Mouse (Mus musculus): ENCODE results near the gene Susd3. TPM values are rescaled to one million over a fixed set of nuclear protein-coding genes. Genes with fewer than 3 reads are reported as not detected.
A peak's percentile ranks its signal among the peaks of the same experiment; 100 is the strongest.

Gene Susd3
- polyA plus RNA-seq, 1 experiment from 2014 or later, result 0.95 TPM

DNA sequence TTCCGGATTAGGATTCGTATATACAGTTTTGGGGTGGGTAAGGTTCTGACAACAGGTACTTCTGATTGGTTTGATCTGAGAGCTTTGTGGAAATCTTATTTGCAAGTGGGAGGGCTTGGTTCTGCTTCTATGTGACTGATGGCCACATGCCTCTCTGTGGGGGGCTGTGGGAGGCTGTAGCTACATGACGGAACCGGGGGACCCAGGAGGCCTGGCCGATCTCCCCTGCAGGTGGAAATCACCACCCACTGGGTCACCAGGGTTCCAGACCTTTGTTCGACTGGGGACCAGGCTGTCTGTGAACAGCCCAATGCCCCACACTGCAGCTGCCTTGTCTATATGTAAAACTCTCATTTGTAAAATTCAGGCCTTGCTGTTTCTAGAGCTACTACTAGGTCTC, 23.8 kb downstream of the Susd3 start:
- no peak for ATAC-seq (ENCODE audit: insufficient number of reproducible peaks, insufficient read depth, low FRiP score, low TSS enrichment, low read depth)
- H3K4me1 ChIP-seq (replicated peaks), result no peaks in the 10 kb centered on the region
- no peak overlapping the region for H3K4me2 ChIP-seq

DNA sequence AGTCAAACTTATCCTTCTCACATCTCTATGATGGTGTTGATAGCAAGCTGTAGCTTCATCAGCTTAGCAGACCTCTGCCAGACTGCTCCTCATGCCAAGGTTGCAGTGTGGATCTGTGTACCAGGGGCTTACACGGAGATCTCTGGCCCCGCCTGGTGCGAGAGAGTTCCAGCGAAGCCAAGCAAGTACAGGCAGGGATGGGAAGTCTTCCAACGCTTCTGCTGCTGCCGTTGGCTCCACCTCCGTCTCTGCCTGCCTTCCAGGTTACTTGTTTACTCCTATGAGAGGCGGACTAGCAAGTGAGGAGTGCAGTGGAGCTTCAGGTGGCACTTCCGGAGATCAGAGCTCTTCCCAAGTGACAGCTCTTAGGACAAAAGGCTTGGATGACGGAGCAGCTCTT, 24.2 kb downstream of the Susd3 start:
- ATAC-seq (ENCODE audit: insufficient number of reproducible peaks, insufficient read depth, low FRiP score, low TSS enrichment, low read depth), result no peak
- Histone ChIP-seq H3K4me2 (no peak overlapping the region), H3K9me3 (0 out of 2 replicates have a peak, but pooled peaks cover 5% of the 10 kb centered on the region)

More for the DNA sequence above, 23.8 kb downstream of the Susd3 start:
- peaks cover 15% of the 10 kb centered on the region for H3K27me3 ChIP-seq
- 16% methylated on average over 6 of the region's 6 CpGs for WGBS
- no peak overlapping the region for H3K27ac ChIP-seq
- H3K4me3 ChIP-seq (replicated peaks), result no peak overlapping the region
- H3K36me3 ChIP-seq, result no peaks in the 10 kb centered on the region
- H3K9me3 ChIP-seq, result 0 out of 2 replicates have a peak, but pooled peaks cover 5% of the 10 kb centered on the region
- no peak overlapping the region for H3K9ac ChIP-seq (replicated peaks)

DNA sequence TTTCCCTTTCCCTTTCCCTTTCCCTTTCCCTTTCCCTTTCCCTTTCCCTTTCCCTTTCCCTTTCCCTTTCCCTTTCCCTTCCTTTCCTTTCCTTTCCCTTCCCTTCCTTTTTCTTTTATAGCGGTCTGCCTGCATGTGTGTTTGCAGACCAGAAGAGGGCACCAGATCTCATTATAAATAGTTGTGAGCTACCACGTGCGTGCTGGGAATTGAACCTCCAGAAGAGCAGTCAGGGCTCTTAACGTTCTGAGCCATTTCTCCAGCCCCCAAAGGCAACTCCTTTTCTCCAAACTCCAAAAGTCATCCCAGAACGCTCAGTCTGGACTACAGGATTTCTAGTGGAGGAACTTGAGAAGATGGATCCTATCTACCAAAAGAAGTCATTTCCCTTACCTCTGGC, 27.6 kb downstream of the Susd3 start:
- peaks cover 15% of the 10 kb centered on the region for H3K27me3 ChIP-seq
- ATAC-seq (ENCODE audit: insufficient number of reproducible peaks, insufficient read depth, low FRiP score, low TSS enrichment, low read depth), result no peak

More for the DNA sequence above, 24.2 kb downstream of the Susd3 start:
- Histone ChIP-seq H3K4me1 (replicated peaks) (no peaks in the 10 kb centered on the region), H3K4me3 (replicated peaks) (no peak overlapping the region), H3K27me3 (peaks cover 15% of the 10 kb centered on the region), H3K9ac (replicated peaks) (no peak overlapping the region), H3K36me3 (no peaks in the 10 kb centered on the region), H3K27ac (no peak overlapping the region)
- 6% methylated on average over 10 of the region's 10 CpGs for WGBS

DNA sequence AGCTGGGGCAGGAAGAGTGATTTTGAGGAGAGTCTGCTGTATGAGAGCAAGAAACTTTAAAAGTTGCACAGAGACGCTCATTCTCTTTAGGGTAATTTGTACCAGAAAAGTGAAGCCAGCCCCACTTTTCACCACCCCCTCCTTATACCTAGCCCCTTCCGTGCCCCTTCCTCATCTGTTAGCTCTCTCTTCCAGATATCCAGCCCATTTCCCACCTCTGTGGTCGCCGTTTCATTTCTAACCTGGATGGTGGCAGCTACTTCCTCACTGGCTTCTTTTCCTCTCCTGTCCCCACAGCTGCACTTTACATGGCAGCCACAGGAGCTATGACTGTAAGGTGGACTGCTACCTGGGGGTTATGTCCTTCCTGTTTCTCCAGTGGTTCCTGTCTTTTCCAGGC, 29.1 kb downstream of the Susd3 start:
- no peaks in the 10 kb centered on the region for H3K36me3 ChIP-seq
- H3K9me3 ChIP-seq, result 0 out of 2 replicates have a peak, but pooled peaks cover 5% of the 10 kb centered on the region
- H3K27me3 ChIP-seq, result peaks cover 10% of the 10 kb centered on the region; the same call in 1 of the 2 replicates
- no peak overlapping the region for H3K4me2 ChIP-seq
- WGBS, result 84% methylated on average over 4 of the region's 4 CpGs
- H3K9ac ChIP-seq (replicated peaks), result no peak overlapping the region
- no peak overlapping the region for H3K27ac ChIP-seq
- no peak for ATAC-seq (ENCODE audit: insufficient number of reproducible peaks, insufficient read depth, low FRiP score, low TSS enrichment, low read depth)
- H3K4me1 ChIP-seq (replicated peaks), result peaks cover 19% of the 10 kb centered on the region
- H3K4me3 ChIP-seq (replicated peaks), result no peak overlapping the region

More for the DNA sequence above, 27.6 kb downstream of the Susd3 start:
- peaks cover 9% of the 10 kb centered on the region for H3K4me1 ChIP-seq (replicated peaks)
- H3K9ac ChIP-seq (replicated peaks), result no peak overlapping the region
- no peaks in the 10 kb centered on the region for H3K36me3 ChIP-seq
- H3K9me3 ChIP-seq, result 0 out of 2 replicates have a peak, but pooled peaks cover 5% of the 10 kb centered on the region
- 25% methylated on average over 5 of the region's 5 CpGs for WGBS
- no peak overlapping the region for H3K27ac ChIP-seq
- H3K4me3 ChIP-seq (replicated peaks), result no peak overlapping the region
- no peak overlapping the region for H3K4me2 ChIP-seq

DNA sequence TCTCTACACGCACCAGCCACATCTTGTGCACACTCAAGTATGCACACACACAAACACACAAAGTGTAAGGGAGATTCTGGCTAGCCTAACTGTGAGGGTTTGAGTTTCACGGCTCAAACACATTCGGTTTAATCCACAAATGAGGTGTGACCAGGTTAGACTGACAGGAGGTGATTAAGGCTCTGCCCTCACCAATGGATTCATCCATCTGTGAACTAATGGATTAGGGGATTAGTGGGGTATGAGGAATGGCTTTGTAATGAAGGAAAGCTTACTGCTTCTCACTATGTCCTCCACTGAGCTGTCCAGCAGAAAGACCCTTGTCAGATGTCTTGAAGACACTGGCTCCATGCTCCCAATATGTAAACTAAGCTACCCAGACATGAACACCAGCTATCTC, 29.9 kb downstream of the Susd3 start:
- H3K27ac ChIP-seq, result no peak overlapping the region
- no peaks in the 10 kb centered on the region for H3K36me3 ChIP-seq
- peaks cover 3% of the 10 kb centered on the region; the same call in 1 of the 2 replicates for H3K27me3 ChIP-seq
- no peak overlapping the region for H3K4me2 ChIP-seq
- H3K4me3 ChIP-seq (replicated peaks), result no peak overlapping the region
- 0 out of 2 replicates have a peak, but pooled peaks cover 5% of the 10 kb centered on the region for H3K9me3 ChIP-seq
- ATAC-seq (ENCODE audit: insufficient number of reproducible peaks, insufficient read depth, low FRiP score, low TSS enrichment, low read depth), result no peak
- no peak overlapping the region for H3K9ac ChIP-seq (replicated peaks)
- H3K4me1 ChIP-seq (replicated peaks), result peaks cover 26% of the 10 kb centered on the region
- WGBS, result 56% methylated on average over 3 of the region's 3 CpGs

DNA sequence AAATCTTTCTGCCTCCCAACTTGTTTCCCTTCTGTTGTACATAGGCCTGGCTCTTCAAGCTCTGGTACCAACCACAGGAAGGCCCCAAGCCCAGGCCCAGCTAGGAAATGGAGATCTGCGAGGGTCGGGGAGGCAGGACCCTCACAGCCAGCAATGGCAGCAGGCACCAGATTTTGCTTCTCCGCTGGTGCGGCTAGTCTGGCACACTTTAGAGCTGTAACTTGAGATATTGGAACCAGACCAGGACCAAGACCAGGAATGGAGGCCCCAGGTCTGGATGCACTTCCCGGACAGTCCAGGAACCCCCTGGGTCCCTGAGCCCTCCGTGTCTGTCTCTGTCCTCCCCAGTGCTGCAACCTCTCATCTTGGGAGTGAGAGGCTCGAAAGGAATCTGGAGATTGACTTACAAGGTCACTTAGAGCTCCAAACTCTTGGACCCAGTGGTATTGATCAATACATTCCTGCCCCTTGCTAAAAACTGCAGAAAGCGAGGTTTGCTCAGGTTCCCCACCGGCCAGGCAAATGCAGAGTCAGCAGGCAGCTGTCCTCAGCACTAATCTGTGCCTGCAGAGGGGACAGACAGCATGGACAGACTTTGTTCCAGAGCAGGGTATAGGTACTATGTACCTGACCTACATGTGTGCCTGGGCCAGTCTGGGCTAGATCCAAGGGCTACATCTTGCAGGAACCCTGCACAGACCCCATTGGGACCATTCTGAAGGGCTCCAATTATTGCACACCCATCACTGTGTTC, 31.5 kb downstream of the Susd3 start:
- Histone ChIP-seq H3K27ac (peak overlapping the region; percentile 64), H3K36me3 (no peaks in the 10 kb centered on the region), H3K4me1 (replicated peaks) (peaks cover 30% of the 10 kb centered on the region), H3K27me3 (no peaks in the 10 kb centered on the region), H3K9ac (replicated peaks) (no peak overlapping the region), H3K4me2 (peak overlapping the region; percentile 76), H3K9me3 (0 out of 2 replicates have a peak, but pooled peaks cover 5% of the 10 kb centered on the region), H3K4me3 (replicated peaks) (peak overlapping the region; percentile 84; the same call in 1 of the 2 replicates)
- ATAC-seq (ENCODE audit: insufficient number of reproducible peaks, insufficient read depth, low FRiP score, low TSS enrichment, low read depth), result no peak
- WGBS, result 43% methylated on average over 9 of the region's 9 CpGs

DNA sequence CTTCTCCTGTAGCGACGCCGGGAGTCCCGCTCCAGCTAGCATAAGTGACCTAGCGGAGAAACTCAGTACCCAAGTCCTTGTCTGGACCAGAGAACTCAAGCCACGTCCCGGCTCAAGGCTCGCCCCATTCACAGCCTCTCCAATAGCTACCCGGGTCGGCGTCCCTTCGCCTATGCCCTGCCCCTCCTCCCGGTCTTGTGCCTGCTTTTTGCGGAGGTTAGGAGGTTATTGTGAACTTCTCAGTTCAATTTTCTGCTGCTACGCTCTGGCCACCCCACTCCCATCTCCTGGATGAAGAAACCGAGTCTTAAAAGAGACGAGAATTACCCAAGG, 32.3 kb downstream of the Susd3 start:
- Histone ChIP-seq H3K4me1 (replicated peaks) (peaks cover 38% of the 10 kb centered on the region), H3K4me3 (replicated peaks) (peak overlapping the region; percentile 84), H3K27me3 (no peaks in the 10 kb centered on the region), H3K27ac (peak overlapping the region; percentile 64), H3K4me2 (peak overlapping the region; percentile 76), H3K9ac (replicated peaks) (peak overlapping the region; percentile 83), H3K36me3 (no peaks in the 10 kb centered on the region), H3K9me3 (0 out of 2 replicates have a peak, but pooled peaks cover 3% of the 10 kb centered on the region)
- ATAC-seq (ENCODE audit: insufficient number of reproducible peaks, insufficient read depth, low FRiP score, low TSS enrichment, low read depth), result peak; percentile 50
- WGBS, result 2% methylated on average over 17 of the region's 17 CpGs

DNA sequence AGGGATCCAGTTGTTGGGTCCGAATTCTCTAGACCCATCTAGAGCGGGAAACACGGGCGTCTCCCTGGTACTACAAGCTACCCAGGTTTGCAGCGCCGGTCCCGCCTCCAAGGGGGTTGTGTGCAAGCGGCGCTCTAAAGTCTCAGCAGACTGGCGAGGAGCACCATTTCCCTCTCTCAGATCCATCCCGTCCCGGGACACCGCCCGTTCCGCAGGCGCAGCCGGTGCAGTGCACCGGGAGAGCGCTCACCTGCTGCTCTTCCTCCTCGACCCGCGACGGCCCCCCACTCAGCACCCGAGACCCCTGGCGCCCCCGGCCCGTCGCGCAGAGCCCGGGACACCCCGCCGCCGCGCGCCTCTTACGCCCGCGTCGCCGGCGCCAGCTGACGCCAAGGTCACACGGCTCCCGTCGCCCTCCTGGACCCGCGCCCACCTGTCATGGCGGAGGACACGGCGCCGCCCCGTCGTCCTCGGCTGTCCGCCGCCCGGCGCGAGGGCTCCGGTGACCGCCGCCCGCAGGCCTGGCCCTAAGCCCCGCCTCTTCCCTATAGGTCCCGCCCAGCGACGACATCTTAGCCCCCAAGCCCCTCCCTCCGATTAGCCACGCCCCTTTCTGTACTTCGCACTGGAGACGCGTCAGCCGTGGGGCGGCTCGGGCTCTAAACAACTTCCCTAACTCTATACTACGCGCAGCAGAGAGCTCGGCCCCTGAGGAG, 32.8 kb downstream of the Susd3 start, which contains the start of gene Card19:
Gene Card19 (minus strand): TSS at position 534 of the 716 bp plus-strand sequence.
- Histone ChIP-seq H3K27me3 (no peaks in the 10 kb centered on the region), H3K36me3 (no peaks in the 10 kb centered on the region), H3K4me2 (peak within 1 kb of the TSS; percentile 76), H3K9me3 (no peaks in the 10 kb centered on the region), H3K27ac (peak within 1 kb of the TSS; percentile 64), H3K4me3 (replicated peaks) (peak within 1 kb of the TSS; percentile 84), H3K4me1 (replicated peaks) (peaks cover 39% of the 10 kb centered on the region), H3K9ac (replicated peaks) (peak within 1 kb of the TSS; percentile 83)
- WGBS, result under 1% methylated on average over 78 of the region's 78 CpGs
- ATAC-seq (ENCODE audit: insufficient number of reproducible peaks, insufficient read depth, low FRiP score, low TSS enrichment, low read depth), result peak; percentile 93

DNA sequence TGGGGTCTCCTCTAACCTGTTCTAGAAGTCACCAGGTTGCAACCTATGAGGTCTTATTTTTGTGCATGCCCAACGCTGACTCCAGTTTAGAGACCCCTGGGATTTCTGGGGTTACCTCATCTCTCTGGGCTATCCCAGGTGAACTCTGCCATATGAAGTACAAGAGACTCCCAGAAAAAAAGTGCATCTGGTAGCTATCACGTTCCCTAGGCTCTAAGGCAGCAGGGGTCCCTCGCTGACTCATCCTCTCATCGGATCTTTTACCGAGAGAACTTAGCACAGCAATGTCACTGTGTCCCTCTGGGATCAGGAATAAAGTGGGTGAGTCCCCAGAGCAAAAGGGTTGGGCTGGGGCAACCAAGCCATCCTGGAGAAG, 33.4 kb downstream of the Susd3 start:
- peak overlapping the region; percentile 83 for H3K9ac ChIP-seq (replicated peaks)
- peak overlapping the region; percentile 84 for H3K4me3 ChIP-seq (replicated peaks)
- ATAC-seq (ENCODE audit: insufficient number of reproducible peaks, insufficient read depth, low FRiP score, low TSS enrichment, low read depth), result no peak
- no peak overlapping the region for H3K27ac ChIP-seq
- 10% methylated on average over 5 of the region's 5 CpGs for WGBS
- H3K9me3 ChIP-seq, result no peaks in the 10 kb centered on the region
- H3K4me2 ChIP-seq, result peak overlapping the region; percentile 76
- no peaks in the 10 kb centered on the region for H3K36me3 ChIP-seq
- no peaks in the 10 kb centered on the region for H3K27me3 ChIP-seq
- peaks cover 39% of the 10 kb centered on the region for H3K4me1 ChIP-seq (replicated peaks)

DNA sequence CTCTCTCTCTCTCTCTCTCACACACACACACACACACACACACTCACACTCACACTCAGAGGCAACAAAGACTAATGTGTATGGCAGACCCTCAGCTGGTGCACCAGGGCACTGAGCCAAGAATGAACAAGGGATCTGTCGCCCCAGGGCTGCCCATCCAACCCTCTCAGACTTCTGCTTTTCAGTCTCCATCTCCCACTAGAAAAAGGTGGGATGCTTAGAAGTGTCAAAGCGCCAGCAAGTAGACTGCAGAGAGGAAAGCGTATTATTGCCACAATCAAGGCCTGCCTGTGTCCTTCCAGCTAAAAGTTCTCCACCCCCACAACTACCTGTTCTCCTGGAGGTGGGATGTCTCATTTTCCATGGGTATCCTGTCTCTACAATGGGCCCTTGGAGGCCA, 34.1 kb downstream of the Susd3 start:
- no peak overlapping the region; the same call in 1 of the 2 replicates for H3K4me3 ChIP-seq (replicated peaks)
- peaks cover 40% of the 10 kb centered on the region for H3K4me1 ChIP-seq (replicated peaks)
- no peaks in the 10 kb centered on the region for H3K27me3 ChIP-seq
- no peak for ATAC-seq (ENCODE audit: insufficient number of reproducible peaks, insufficient read depth, low FRiP score, low TSS enrichment, low read depth)
- H3K4me2 ChIP-seq, result peak overlapping the region; percentile 76
- no peak overlapping the region for H3K9ac ChIP-seq (replicated peaks)
- H3K27ac ChIP-seq, result no peak overlapping the region
- no peaks in the 10 kb centered on the region for H3K36me3 ChIP-seq
- 86% methylated on average over 3 of the region's 3 CpGs for WGBS
- H3K9me3 ChIP-seq, result no peaks in the 10 kb centered on the region

DNA sequence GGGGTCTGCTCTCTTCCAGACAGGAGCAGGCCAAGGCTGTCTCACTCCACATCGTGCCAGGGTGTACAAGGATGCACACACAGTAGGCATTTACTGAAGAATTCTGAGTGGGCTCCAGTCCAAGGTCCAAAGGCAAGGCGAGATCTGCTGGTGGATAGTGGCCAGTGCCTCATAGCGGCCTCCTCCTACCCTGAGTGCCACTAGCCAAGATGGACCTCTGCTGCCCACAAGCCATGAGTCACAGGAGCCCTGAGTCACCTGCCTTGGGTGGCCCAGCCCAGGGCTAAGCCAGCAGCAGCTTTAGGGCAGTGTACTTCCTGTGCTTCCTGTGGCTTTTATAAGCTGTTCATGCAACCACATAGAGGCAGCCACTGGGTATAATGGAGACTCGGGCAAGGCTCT, 35.0 kb downstream of the Susd3 start:
- no peak overlapping the region for H3K4me2 ChIP-seq
- no peak overlapping the region for H3K4me3 ChIP-seq (replicated peaks)
- no peaks in the 10 kb centered on the region for H3K36me3 ChIP-seq
- 0 out of 2 replicates have a peak overlapping the region, but pooled peaks have one; percentile 27 for H3K9ac ChIP-seq (replicated peaks)
- no peak for ATAC-seq (ENCODE audit: insufficient number of reproducible peaks, insufficient read depth, low FRiP score, low TSS enrichment, low read depth)
- H3K9me3 ChIP-seq, result no peaks in the 10 kb centered on the region
- no peak overlapping the region for H3K27ac ChIP-seq
- peaks cover 44% of the 10 kb centered on the region for H3K4me1 ChIP-seq (replicated peaks)
- H3K27me3 ChIP-seq, result no peaks in the 10 kb centered on the region
- 73% methylated on average over 4 of the region's 4 CpGs for WGBS
